Mouse (Mus musculus): ENCODE data around the gene Ror2. TPM values are rescaled to one million over a fixed set of nuclear protein-coding genes. Genes with fewer than 3 reads are reported as not detected.

The Ror2 gene
- not detected in 4 replicates for total RNA-seq (2023)

GRCm38 (mm10) chr13:53285756-53286361 lies at the start of gene Ror2:
Gene Ror2, minus strand, starts transcription at chr13:53286124.

Other genes with a start within 250 kb of the Ror2 start
- gene Sptlc1, start 91.3 kb upstream of the Ror2 start, total RNA-seq (2023) = 43.0 to 47.5 TPM (median 46.3 TPM) in 4 replicates
- not detected in 4 replicates for gene Msx2, start 186.9 kb upstream of the Ror2 start, total RNA-seq (2023)

Measured in B cell, adult 62 days (primary cell).